Mouse (Mus musculus): ENCODE measurements around the gene Mbtps1.

- TF ChIP-seq CTCF (IDR thresholded peaks at IDR 0.05; ENCODE audit: extremely low read depth, insufficient read depth, insufficient read length, insufficient replicate concordance) (no peak), POLR2A (IDR thresholded peaks at IDR 0.05; ENCODE audit: low read depth, low read length) (no peak)
Observed at GRCm38 (mm10) chr8:119503191-119503767, 55.3 kb downstream of the Mbtps1 start.
